Mouse (Mus musculus): Measurements from ENCODE around the gene Caps2. TPM values are rescaled to one million over a fixed set of nuclear protein-coding genes. Genes with fewer than 3 reads are reported as not detected.
"Not testable (repeated sequence)": the region's sequence is repeated elsewhere in the genome, so short reads cannot be mapped to it uniquely, and the experiment has no call there.

Caps2 gene
- total RNA-seq (2012; rRNA removed) (not detected in 2 replicates), polyA plus RNA-seq (2012; ENCODE audit: insufficient read depth in 1 of 2, insufficient read length in 2 of 2, low read depth in 1 of 2, low replicate concordance in 2 of 2, missing spikeins in 1 of 2) (not detected)

DNA sequence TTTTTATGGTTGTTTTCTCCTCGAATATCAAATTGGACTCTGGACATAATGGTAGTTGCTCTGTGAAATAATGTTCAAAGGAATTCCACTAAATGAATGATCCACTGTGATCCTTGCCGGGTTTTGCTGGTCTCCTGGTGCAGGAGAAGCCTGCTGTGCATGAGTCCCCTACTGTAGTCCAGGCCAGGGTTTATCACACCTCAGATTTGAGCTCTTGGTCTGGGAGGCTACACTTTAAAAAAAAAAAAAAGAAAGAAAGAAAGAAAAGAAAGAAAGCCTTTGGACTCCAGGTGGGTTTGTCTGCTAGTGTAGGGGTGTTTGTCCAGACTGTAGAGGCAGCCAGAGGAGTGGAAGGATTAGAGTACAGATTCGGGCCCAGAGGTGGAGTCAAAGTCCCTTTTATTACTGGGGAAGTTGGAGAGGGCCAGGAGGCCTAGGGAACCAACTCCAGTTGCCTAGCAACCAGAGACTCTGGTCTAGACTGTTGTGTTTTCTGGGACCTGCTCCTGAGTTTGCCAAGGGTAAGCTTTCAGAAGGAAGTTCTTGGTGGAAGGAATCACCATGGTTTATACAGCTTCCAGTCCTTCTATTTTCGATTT lies at the start of gene Caps2:
Caps2 (plus strand) TSS at position 454 of the 599 bp plus-strand sequence.
- Histone ChIP-seq H3K36me3 (ENCODE audit: control insufficient read depth in 1 of 2, insufficient read depth in 2 of 2, low read length in 2 of 2) (no peaks in the 10 kb centered on the region), H3K9me3 (replicated peaks; ENCODE audit: insufficient read depth, low read length) (no peaks in the 10 kb centered on the region), H3K27ac (ENCODE audit: control insufficient read depth, low read depth, low read length) (no peak within 1 kb of the TSS), H3K9ac (ENCODE audit: control insufficient read depth, low read depth, low read length, poor library complexity, severe bottlenecking) (no peak within 1 kb of the TSS), H3K79me2 (ENCODE audit: control insufficient read depth, insufficient read depth, low read length, poor library complexity) (no peaks in the 10 kb centered on the region), H3K4me3 (ENCODE audit: control insufficient read depth in 1 of 2, insufficient read depth in 1 of 2, low read depth in 2 of 2, low read length in 2 of 2) (no peak within 1 kb of the TSS), H3K4me1 (ENCODE audit: control insufficient read depth in 1 of 2, insufficient read depth in 2 of 2, low read length in 2 of 2) (no peaks in the 10 kb centered on the region), H3K27me3 (ENCODE audit: control insufficient read depth in 1 of 2, insufficient read depth in 2 of 2, low read length in 2 of 2) (no peaks in the 10 kb centered on the region; a peak in 1 of 4 replicates)
- TF ChIP-seq ZMIZ1 (IDR thresholded peaks at IDR 0.05; ENCODE audit: low read depth, low read length), result no peak
- no peak for TF ChIP-seq MEF2A (IDR thresholded peaks at IDR 0.05; ENCODE audit: extremely low read depth, insufficient replicate concordance, low read depth, low read length, poor library complexity, severe bottlenecking)
- no peak for TF ChIP-seq SMC3 (IDR thresholded peaks at IDR 0.05; ENCODE audit: low read depth, low read length)
- TF ChIP-seq NELFE (IDR thresholded peaks at IDR 0.05; ENCODE audit: low read depth, low read length), result no peak
- no peak for TF ChIP-seq MAZ (IDR thresholded peaks at IDR 0.05; ENCODE audit: low read depth, low read length)
- no peak for TF ChIP-seq UBTF (IDR thresholded peaks at IDR 0.05; ENCODE audit: borderline replicate concordance, insufficient read depth, low read depth, low read length)
- TF ChIP-seq POLR2A (IDR thresholded peaks at IDR 0.05; ENCODE audit: control insufficient read depth in 1 of 2, insufficient read depth in 1 of 2, low read depth in 1 of 2, low read length in 2 of 2, poor library complexity in 1 of 2), result no peak
- no peak for TF ChIP-seq NRF1 (IDR thresholded peaks at IDR 0.05; ENCODE audit: insufficient read depth, low read depth, low read length, poor library complexity, severe bottlenecking)
- no peak for TF ChIP-seq ZNF384 (IDR thresholded peaks at IDR 0.05; ENCODE audit: low read depth, low read length)
- no peak for TF ChIP-seq JUND (IDR thresholded peaks at IDR 0.05; ENCODE audit: low read depth, low read length)
- no peak for DNase-seq (ENCODE audit: low read depth, low spot score)

DNA sequence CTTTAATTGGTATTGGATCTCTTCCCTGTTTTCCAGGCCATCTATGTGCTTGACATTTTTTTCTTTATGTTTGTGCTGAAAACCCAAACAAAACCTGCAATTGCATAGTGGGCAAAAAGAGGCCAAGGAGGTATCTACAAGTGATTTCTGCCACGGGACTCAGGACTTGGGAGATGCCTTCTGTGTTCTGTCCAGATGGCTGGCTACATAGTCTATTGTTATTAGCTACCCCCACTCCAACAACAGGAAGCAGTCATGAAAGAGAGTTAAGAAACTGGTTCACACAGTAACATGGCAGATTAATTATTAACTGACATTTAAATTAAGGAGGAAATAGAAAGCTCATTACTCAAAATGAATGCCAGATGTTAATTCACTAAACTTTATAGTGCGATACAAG lies 38.3 kb upstream of the Caps2 start:
- H3K79me2 ChIP-seq (ENCODE audit: control insufficient read depth, insufficient read depth, low read length, poor library complexity); H3K9ac ChIP-seq (ENCODE audit: control insufficient read depth, low read depth, low read length, poor library complexity, severe bottlenecking); H3K27me3 ChIP-seq (ENCODE audit: control insufficient read depth in 1 of 2, insufficient read depth in 2 of 2, low read length in 2 of 2); H3K4me1 ChIP-seq (ENCODE audit: control insufficient read depth in 1 of 2, insufficient read depth in 2 of 2, low read length in 2 of 2); DNase-seq (ENCODE audit: low read depth, low spot score); H3K36me3 ChIP-seq (ENCODE audit: control insufficient read depth in 1 of 2, insufficient read depth in 2 of 2, low read length in 2 of 2); H3K9me3 ChIP-seq (replicated peaks; ENCODE audit: insufficient read depth, low read length); H3K4me3 ChIP-seq (ENCODE audit: control insufficient read depth in 1 of 2, insufficient read depth in 1 of 2, low read depth in 2 of 2, low read length in 2 of 2); H3K27ac ChIP-seq (ENCODE audit: control insufficient read depth, low read depth, low read length): not testable (repeated sequence)

GRCm38 (mm10) chr10:112127682-112128230 lies 35.7 kb upstream of the Caps2 start:
- not testable (repeated sequence) for H3K36me3 ChIP-seq (ENCODE audit: control insufficient read depth in 1 of 2, insufficient read depth in 2 of 2, low read length in 2 of 2)

More at GRCm38 (mm10) chr10:112127682-112128230, 35.7 kb upstream of the Caps2 start:
- H3K4me3 ChIP-seq (ENCODE audit: control insufficient read depth in 1 of 2, insufficient read depth in 1 of 2, low read depth in 2 of 2, low read length in 2 of 2); H3K9ac ChIP-seq (ENCODE audit: control insufficient read depth, low read depth, low read length, poor library complexity, severe bottlenecking); H3K27me3 ChIP-seq (ENCODE audit: control insufficient read depth in 1 of 2, insufficient read depth in 2 of 2, low read length in 2 of 2); DNase-seq (ENCODE audit: low read depth, low spot score); H3K27ac ChIP-seq (ENCODE audit: control insufficient read depth, low read depth, low read length); H3K4me1 ChIP-seq (ENCODE audit: control insufficient read depth in 1 of 2, insufficient read depth in 2 of 2, low read length in 2 of 2); H3K9me3 ChIP-seq (replicated peaks; ENCODE audit: insufficient read depth, low read length); H3K79me2 ChIP-seq (ENCODE audit: control insufficient read depth, insufficient read depth, low read length, poor library complexity): not testable (repeated sequence)

Data from MEL (cell line).